Mouse (Mus musculus) adrenal gland, postnatal 14 days (tissue): ENCODE measurements around the gene Gm5065. TPM values are rescaled to one million over a fixed set of nuclear protein-coding genes. Genes with fewer than 3 reads are reported as not detected.

Experiments
- DNase-seq: peaks from one replicate; pipeline ENCODE4 v3.0.0; 2021; ENCODE audit warnings: mixed read lengths
- long read RNA-seq, 2 experiments: library from polyadenylated mRNA; stranded (forward); transcript quantifications; one replicate each; pipeline ENCODE4 v2.0.0; 2021
- total RNA-seq: library from RNA; stranded (reverse); gene quantifications from 2 replicates; pipeline ENCODE4 v1.2.3, GENCODE M21; 2021

The Gm5065 gene
- total RNA-seq = not detected in 2 replicates
- long read RNA-seq, experiment 1 = 0 reads
- long read RNA-seq, experiment 2 = 0 reads

- no peak for DNase-seq
Measured at GRCm38 (mm10) chr7:5350237-5350636, at the start of gene Gm5065. Gene Gm5065 (plus strand): TSS chr7:5350537.

- no peak for DNase-seq
Measured at GRCm38 (mm10) chr7:5327511-5327910, 22.8 kb upstream of the Gm5065 start.

GRCm38 (mm10) chr7:5350935-5351334 is 598 bp downstream of the Gm5065 start, which contains the start of gene Nlrp2:
Gene Nlrp2 (minus strand): TSS chr7:5351035.
- no peak for DNase-seq

- no peak for DNase-seq
Measured at GRCm38 (mm10) chr7:5363599-5363998, 13.3 kb downstream of the Gm5065 start.

- DNase-seq = no peak
Measured at GRCm38 (mm10) chr7:5366724-5367123, 16.4 kb downstream of the Gm5065 start.

- DNase-seq = no peak
Measured at GRCm38 (mm10) chr7:5406201-5406600, 55.9 kb downstream of the Gm5065 start.

Other genes starting within 250 kb of the Gm5065 start
- not detected in 2 replicates for gene Rfpl4, start 233.6 kb upstream of the Gm5065 start, total RNA-seq
- gene Rasl2-9, start 224.6 kb upstream of the Gm5065 start, total RNA-seq = 1.7 and 2.1 TPM in 2 replicates
- gene Vmn1r55, start 200.9 kb upstream of the Gm5065 start, total RNA-seq = not detected in 2 replicates
- not detected in 2 replicates for gene Vmn1r56, start 153.8 kb upstream of the Gm5065 start, total RNA-seq
- gene Vmn1r57, start 132.0 kb upstream of the Gm5065 start, total RNA-seq = not detected in 2 replicates
- gene Nlrp2, start 498 bp downstream of the Gm5065 start, total RNA-seq = not detected in 2 replicates
- gene Vmn1r58, start 62.9 kb downstream of the Gm5065 start, total RNA-seq = not detected in 2 replicates
- gene Vmn1r59, start 106.2 kb downstream of the Gm5065 start, total RNA-seq = not detected in 2 replicates
- not detected in 2 replicates for gene Vmn2r28, start 143.4 kb downstream of the Gm5065 start, total RNA-seq
- gene Vmn1r60, start 196.8 kb downstream of the Gm5065 start, total RNA-seq = not detected in 2 replicates